Mouse (Mus musculus) NIH3T3 (cell line): ENCODE data around the gene Agap1.

ENCODE experiments used
- DNase-seq: peaks from one replicate; pipeline ENCODE4 v3.0.0-alpha.2; 2012; ENCODE audit warnings: low read depth

The Agap1 gene

DNA sequence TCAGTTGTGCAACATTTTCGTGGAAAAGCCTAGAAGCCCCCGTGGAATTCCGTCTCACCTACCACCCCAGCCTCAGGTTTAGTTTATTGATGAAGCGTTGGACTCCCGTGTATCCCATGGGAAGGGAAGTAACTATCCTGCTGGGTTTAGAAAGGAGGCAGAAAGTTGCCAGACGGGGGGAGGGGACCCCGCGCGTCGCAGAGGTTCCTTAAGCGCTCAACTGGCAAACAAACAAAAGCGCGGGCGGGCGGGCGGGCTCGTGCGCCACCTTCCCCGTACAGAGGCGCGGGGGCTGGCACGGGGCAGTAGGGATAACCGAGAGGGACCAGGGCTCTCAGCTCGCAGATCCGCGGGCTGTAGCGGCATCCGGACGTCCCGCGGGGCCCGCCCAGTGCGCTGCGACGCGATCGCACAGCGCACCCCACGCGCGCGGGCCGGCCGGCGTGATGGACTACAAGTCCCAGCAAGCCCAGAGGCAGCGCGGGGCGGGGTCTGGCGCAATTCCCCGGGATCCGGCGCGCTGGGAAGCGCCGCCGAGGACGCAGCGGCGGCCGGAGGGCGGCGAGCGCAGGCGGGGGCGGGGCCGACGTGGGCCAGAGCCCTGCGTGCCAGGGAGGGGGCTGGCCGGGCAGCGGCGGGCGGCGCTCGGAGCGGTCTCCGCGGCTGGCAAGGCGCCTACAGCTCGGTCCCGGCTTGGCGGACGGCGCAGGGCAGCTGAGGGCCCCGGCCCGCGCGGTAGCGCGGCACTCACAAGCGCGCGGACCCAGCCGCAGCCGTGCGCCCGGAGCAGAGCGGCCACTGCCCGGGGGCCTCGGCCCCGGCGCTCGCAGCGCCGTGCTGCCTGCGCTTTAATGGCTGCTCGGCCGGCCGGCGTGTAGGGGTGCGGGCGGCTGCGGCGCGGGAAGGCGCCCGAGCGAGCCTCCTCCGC, at the start of gene Agap1:
Gene Agap1 (plus strand): TSS at position 611 of the 928 bp plus-strand sequence.
- DNase-seq = peak; percentile 98

GRCm38 (mm10) chr1:89405991-89406390, 48.6 kb upstream of the Agap1 start:
- no peak for DNase-seq

DNA sequence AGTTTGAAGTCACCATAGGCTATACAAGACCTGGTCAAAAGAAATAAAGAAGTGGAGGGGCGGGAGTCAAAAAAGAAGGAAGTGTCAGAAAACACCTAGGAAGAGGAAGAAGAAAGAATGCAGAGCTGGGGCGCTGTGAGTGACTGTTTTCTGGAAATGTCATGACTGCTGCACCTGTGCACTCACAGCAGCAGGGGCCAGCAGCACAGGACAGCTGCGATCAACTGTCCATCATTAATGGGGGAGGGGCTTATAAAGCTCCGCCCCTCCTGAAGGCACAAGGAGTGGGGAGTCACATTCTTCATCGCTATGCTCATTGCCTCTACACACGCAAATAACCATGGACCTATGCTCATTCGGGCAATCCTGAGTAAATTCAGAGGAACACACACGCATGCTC, 46.6 kb upstream of the Agap1 start:
- DNase-seq = no peak

- DNase-seq = peak; percentile 40
These were observed 41.5 kb upstream of the Agap1 start for GRCm38 (mm10) chr1:89413122-89413521.

- no peak for DNase-seq
These were observed 40.0 kb upstream of the Agap1 start for GRCm38 (mm10) chr1:89414563-89414962.

DNA sequence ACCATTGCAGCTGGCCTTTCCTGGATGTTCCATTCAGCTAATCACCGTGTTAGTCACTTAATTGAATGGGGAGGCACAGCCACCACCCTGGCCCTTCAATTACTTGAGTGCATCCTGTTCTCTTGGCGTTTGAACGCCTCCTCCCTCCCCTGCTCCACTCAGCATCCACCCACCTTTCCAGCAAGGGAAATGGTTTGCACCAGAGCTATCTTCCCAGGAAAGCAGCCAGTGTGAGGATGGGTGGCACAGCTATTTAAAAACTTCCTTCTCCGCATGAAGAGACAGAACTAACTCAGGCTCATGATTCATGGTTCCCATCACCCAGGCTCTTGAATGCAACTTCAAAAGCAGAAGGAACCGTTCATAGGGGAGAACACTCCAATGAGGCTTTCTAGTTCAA, 37.7 kb upstream of the Agap1 start:
- DNase-seq = no peak

GRCm38 (mm10) chr1:89420642-89421041, 34.0 kb upstream of the Agap1 start:
- DNase-seq = no peak

DNA sequence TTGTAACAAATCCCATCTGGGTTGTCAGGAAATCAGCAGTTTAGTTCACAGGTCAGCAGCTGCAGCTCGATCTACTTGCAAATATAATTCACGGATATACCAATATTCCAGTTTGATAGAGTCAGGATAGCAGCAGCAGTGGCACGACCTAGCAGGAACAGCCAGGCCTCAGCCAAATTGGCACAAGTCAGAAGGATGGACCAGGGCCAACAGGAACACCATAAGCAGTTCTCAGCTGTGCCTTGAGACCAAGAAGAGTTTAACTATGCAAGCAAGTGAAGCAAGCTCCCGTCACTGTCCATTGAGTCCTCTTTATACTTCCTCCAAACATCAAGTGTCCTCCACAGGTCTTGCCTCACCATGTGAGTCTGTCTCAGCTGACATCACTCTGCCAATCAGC, 33.2 kb upstream of the Agap1 start:
- peak; percentile 42 for DNase-seq

- DNase-seq = peak; percentile 38
These were observed 30.0 kb upstream of the Agap1 start for GRCm38 (mm10) chr1:89424563-89424962.

GRCm38 (mm10) chr1:89426137-89426536, 28.5 kb upstream of the Agap1 start:
- no peak for DNase-seq

DNA sequence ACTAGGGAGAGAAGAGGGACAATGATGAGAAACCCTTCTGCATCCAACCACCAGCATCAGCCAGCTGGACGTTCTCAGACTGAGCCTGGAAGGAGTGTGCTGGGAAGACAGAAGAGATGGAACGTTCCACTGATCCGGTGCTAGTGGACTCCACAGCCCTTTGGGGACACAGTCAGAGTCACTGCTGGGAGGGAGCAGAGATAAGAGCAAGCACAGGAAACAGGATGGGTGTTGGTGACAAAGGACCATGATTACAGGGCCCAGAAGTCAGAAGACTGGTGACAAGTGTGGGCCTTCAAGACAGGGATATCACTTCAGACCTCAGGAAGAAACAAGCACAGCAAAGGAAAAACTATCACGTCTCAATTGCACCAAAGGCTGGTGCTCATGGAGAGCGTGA, 25.9 kb upstream of the Agap1 start:
- no peak for DNase-seq

GRCm38 (mm10) chr1:89429946-89430640, 24.5 kb upstream of the Agap1 start:
- no peak for DNase-seq

GRCm38 (mm10) chr1:89439351-89439750, 15.3 kb upstream of the Agap1 start:
- DNase-seq = no peak

DNA sequence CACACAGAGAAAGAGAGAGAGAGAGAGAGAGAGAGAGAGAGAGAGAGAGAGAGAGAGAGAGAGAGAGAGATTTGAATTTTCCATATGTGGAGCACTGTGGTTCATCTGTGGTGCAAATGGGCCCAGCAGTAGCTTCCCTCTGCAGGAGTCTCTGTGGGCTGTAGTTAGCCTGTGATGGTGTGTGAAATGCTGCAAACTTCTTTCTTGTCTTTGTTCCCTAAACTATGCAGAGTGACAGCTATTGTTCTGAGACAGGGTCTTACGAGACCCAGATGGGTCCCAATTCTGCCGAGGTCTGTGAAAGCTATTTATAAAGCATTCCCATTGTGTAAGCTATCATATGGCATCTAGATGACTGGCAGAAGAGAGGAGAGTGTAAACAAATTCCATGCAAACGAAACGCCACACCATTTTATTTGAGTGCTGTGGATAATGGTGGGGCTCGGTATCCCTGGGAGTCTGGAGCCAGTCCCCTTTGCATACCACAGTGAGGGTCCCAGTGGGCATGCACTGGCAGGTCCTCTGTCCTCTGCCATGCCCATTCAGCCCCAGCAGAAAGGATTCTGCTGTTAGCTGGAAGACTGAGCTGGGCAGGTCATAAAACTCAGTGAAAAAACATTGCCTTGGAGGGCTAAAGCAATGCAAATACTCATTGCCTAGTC, 13.2 kb upstream of the Agap1 start:
- DNase-seq = no peak

DNA sequence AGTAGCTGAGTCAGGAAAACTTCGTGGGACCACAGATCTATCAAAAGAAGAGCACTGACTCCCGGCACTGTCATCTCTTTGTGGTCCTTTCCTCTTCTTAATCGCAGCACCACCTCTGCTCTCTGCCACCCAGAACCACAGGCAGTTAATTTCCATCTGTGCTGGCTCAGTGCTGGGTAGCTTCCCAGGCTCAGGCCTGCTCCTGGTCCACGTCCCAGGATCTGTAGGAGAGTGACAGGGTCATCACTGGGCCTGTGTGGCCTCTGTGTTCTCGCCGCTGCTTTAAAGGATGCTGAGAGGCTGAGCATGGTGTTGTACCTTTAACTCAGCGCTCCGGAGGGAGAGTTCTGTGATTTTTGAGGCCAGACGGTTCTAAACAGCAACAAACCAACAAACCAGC, 11.1 kb upstream of the Agap1 start:
- DNase-seq = no peak

DNA sequence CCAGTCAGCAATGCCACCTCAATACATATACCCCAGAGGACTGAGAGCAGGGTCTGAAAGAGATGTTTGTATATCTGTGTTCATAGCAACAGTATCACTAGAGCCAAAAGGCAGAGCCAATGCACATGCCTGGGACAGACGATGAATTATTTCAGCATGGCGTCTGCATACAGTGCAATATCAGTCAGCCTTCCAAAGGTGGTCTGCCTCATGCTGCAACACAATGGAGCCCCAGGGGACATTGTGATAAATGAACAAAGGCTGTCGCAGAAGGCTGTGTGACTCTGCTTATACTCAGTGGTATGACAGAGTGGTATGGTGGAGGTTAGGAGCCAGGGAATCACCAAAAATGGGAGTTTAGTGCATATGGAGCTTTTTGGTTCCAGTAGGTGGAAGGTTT, 10.6 kb upstream of the Agap1 start:
- DNase-seq = no peak

- no peak for DNase-seq
These were observed 4.5 kb upstream of the Agap1 start for GRCm38 (mm10) chr1:89450139-89450538.

- no peak for DNase-seq
These were observed 2.5 kb upstream of the Agap1 start for GRCm38 (mm10) chr1:89452138-89452537.

DNA sequence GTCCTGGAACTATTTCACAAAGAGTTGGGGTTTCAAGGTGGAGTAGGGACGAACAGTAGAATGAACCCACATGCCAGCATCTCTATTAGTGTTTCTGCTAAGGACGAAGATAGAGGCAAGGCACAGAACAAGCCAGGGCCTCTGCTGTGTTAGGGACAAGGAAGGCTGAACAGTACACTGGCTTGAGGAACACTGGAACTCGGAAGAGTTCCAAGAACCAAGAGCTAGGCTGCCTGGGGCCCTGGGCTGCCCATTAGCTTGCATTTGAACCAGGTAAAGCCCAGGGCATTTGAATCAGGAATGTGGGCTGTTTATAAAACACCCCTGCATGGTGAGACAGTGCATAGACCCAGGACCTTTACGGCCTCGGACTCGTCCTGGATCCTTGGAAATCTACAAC, 940 bp upstream of the Agap1 start:
- DNase-seq = no peak

- DNase-seq = peak; percentile 69
These were observed 950 bp downstream of the Agap1 start for GRCm38 (mm10) chr1:89455421-89456091.

DNA sequence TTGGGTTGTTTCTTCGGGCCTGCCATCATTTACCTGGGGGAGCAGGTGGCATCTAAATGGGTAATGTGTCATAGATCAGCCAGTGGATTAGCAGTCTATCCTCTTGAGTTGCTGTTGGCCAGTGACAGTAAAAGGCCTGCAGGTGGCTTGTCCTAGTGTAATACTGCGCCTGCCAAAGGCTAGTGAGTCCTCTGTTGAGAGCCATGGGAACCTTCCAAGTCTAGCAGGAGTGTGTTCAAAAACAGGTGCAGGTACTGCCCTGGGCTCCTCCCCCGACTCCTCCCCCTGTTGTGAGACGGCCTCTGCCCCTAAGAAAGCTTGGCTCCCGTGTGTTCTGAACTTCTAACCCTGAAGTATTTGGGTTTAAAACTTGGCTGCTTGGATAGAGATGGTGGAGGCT, 1.9 kb downstream of the Agap1 start:
- DNase-seq = peak; percentile 29
